Mouse (Mus musculus) limb, embryonic 14.5 days (tissue): ENCODE measurements around the gene Col5a3. TPM values are rescaled to one million over a fixed set of nuclear protein-coding genes. Genes with fewer than 3 reads are reported as not detected.

Source experiments
- ATAC-seq: fragments of 200-750 bp; cut with Nextera tagmentation; 2 replicates; pipeline ENCODE4 v1.8.0; 2017; ENCODE audit warnings: low read depth, moderate number of reproducible peaks, moderate TSS enrichment; ENCODE audit not compliant: low FRiP score
- DNase-seq: peaks from one replicate; pipeline ENCODE4 v3.0.0-alpha.2; 2015; ENCODE audit warnings: low spot score
- H3K27ac ChIP-seq: fragments of 300-500 bp; sonication (generic); replicated peaks from 2 replicates; pipeline ENCODE4 v1.5.1; 2014; ENCODE audit warnings: low read depth, mild to moderate bottlenecking, low read length, moderate library complexity, mixed read lengths
- H3K27me3 ChIP-seq: fragments of 300-500 bp; sonication (generic); 2 replicates; pipeline ENCODE4 v1.6.1; 2014; ENCODE audit warnings: low read length, mixed read lengths; ENCODE audit not compliant: control insufficient read depth, insufficient read depth
- H3K36me3 ChIP-seq: fragments of 300-500 bp; sonication (generic); 2 replicates; pipeline ENCODE4 v1.6.1; 2014; ENCODE audit warnings: mild to moderate bottlenecking, low read length, moderate library complexity, mixed read lengths; ENCODE audit not compliant: control insufficient read depth, insufficient read depth
- H3K4me1 ChIP-seq: fragments of 300-500 bp; sonication (generic); 2 replicates; pipeline ENCODE4 v1.6.1; 2014; ENCODE audit warnings: antibody characterized with exemption, low read length, mixed read lengths; ENCODE audit not compliant: control insufficient read depth, insufficient read depth
- H3K4me2 ChIP-seq: fragments of 300-500 bp; sonication (generic); replicated peaks from 2 replicates; pipeline ENCODE4 v1.6.1; 2014; ENCODE audit warnings: low read depth, mild to moderate bottlenecking, low read length, moderate library complexity; ENCODE audit not compliant: severe bottlenecking
- H3K4me3 ChIP-seq: fragments of 300-500 bp; sonication (generic); replicated peaks from 2 replicates; pipeline ENCODE4 v1.5.1; 2014; ENCODE audit warnings: low read length
- H3K9ac ChIP-seq: fragments of 300-500 bp; sonication (generic); 2 replicates; pipeline ENCODE4 v1.6.1; 2014; ENCODE audit warnings: mild to moderate bottlenecking, low read depth, low read length, moderate library complexity; ENCODE audit not compliant: severe bottlenecking
- H3K9me3 ChIP-seq: fragments of 300-500 bp; sonication (generic); 2 replicates; pipeline ENCODE4 v1.6.1; 2016; ENCODE audit warnings: low read length; ENCODE audit not compliant: control insufficient read depth
- POLR2A ChIP-seq: fragments of 200-500 bp; IDR thresholded peaks from 2 replicates; pipeline ENCODE4 v1.8.0; 2012; ENCODE audit warnings: inconsistent platforms, mild to moderate bottlenecking, moderate library complexity, borderline replicate concordance; ENCODE audit not compliant: insufficient read depth, insufficient read length; ENCODE audit errors: extremely low read depth
- WGBS: fragments of 180-500 bp; shearing (Covaris S2); extraction: QIAGEN DNeasy Blood & Tissue Kit; methylation state at CpG from one replicate; pipeline ENCODE4 v1.1.7; 2014; 5-methylcytosine and 5-hydroxymethylcytosine counted together
- polyA plus RNA-seq, 2 experiments: library from polyadenylated mRNA; depleted of rRNA in 1 of 2; stranded (reverse) in 1 of 2; unstranded in 1 of 2; fragments of >200 nt; fragmentation: Nextera tagmentation in 1 of 2; extraction: Ambion mirVana in 1 of 2; gene quantifications; 2 replicates each; pipeline versions ENCODE4 v1.2.1 to v1.2.3; 2012 to 2014

The Col5a3 gene
- polyA plus RNA-seq (2012; rRNA removed) (5.5 and 6.7 TPM in 2 replicates), polyA plus RNA-seq (2014; fragmentation: Nextera tagmentation; extraction: Ambion mirVana) (3.2 and 4.5 TPM in 2 replicates)

- H3K4me2 ChIP-seq = peak within 1 kb of the TSS; percentile 37
- H3K27me3 ChIP-seq = no peaks in the 10 kb centered on the region
- no peak within 1 kb of the TSS for H3K9ac ChIP-seq
- WGBS = 5% methylated on average over 26 of the region's 29 CpGs
- ATAC-seq (peak; percentile 68), DNase-seq (peak; percentile 40)
- H3K27ac ChIP-seq = no peak within 1 kb of the TSS
- H3K4me3 ChIP-seq = 0 out of 2 replicates have a peak within 1 kb of the TSS, but pooled peaks have one; percentile 11
- no peaks in the 10 kb centered on the region for H3K9me3 ChIP-seq
- no peak for TF ChIP-seq POLR2A
- H3K4me1 ChIP-seq = 0 out of 2 replicates have a peak, but pooled peaks cover 3% of the 10 kb centered on the region
- no peaks in the 10 kb centered on the region for H3K36me3 ChIP-seq
These were observed at the start of gene Col5a3 for GRCm38 (mm10) chr9:20814521-20815272. TSS of gene Col5a3 (minus strand) at chr9:20815067.

DNA sequence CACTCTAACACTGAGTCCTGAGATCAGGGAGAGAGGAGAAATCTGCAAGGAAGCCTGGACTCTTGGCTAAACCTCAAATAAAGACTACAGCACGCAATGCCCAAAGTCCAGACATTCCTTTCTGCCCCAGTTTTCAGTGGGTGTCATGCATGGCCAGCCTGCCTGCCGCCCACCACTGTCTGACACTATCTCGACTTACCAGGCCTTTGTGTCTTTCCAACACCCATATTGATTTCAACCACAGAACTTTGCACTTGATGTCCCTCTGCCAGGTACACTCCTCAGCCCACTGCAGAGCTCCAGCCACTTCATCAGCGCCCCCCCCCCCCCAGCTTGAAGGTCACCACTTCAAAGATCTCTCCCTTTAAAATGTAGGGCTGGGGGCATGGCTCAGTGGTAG, 47.4 kb upstream of the Col5a3 start:
- no peaks in the 10 kb centered on the region for H3K36me3 ChIP-seq
- no peak overlapping the region for H3K27ac ChIP-seq
- H3K9me3 ChIP-seq = no peaks in the 10 kb centered on the region
- H3K9ac ChIP-seq = no peak overlapping the region
- H3K27me3 ChIP-seq = 0 out of 2 replicates have a peak, but pooled peaks cover 4% of the 10 kb centered on the region
- no peak for TF ChIP-seq POLR2A
- no peak overlapping the region for H3K4me3 ChIP-seq
- DNase-seq = no peak
- H3K4me2 ChIP-seq = no peak overlapping the region
- ATAC-seq = no peak
- H3K4me1 ChIP-seq = no peaks in the 10 kb centered on the region
- WGBS = 62% methylated on average over 4 of the region's 4 CpGs

GRCm38 (mm10) chr9:20861821-20862220, 47.0 kb upstream of the Col5a3 start:
- H3K36me3 ChIP-seq = no peaks in the 10 kb centered on the region
- H3K4me2 ChIP-seq = no peak overlapping the region
- H3K4me3 ChIP-seq = no peak overlapping the region
- H3K9ac ChIP-seq = no peak overlapping the region
- no peak for TF ChIP-seq POLR2A
- no peaks in the 10 kb centered on the region for H3K9me3 ChIP-seq
- H3K4me1 ChIP-seq = no peaks in the 10 kb centered on the region
- ATAC-seq (no peak), DNase-seq (no peak)
- WGBS = 10% methylated on average over 4 of the region's 4 CpGs
- H3K27me3 ChIP-seq = 0 out of 2 replicates have a peak, but pooled peaks cover under 1% of the 10 kb centered on the region
- H3K27ac ChIP-seq = no peak overlapping the region

- H3K4me1 ChIP-seq = no peaks in the 10 kb centered on the region
- ATAC-seq = no peak
- no peak for TF ChIP-seq POLR2A
- no peaks in the 10 kb centered on the region for H3K27me3 ChIP-seq
- H3K9ac ChIP-seq = no peak overlapping the region
- 53% methylated on average over 6 of the region's 6 CpGs for WGBS
- H3K4me3 ChIP-seq = no peak overlapping the region
- H3K4me2 ChIP-seq = no peak overlapping the region
- H3K9me3 ChIP-seq = no peaks in the 10 kb centered on the region
- DNase-seq = no peak
- H3K27ac ChIP-seq = no peak overlapping the region
- no peaks in the 10 kb centered on the region for H3K36me3 ChIP-seq
These were observed 45.1 kb upstream of the Col5a3 start for GRCm38 (mm10) chr9:20859926-20860325.

DNA sequence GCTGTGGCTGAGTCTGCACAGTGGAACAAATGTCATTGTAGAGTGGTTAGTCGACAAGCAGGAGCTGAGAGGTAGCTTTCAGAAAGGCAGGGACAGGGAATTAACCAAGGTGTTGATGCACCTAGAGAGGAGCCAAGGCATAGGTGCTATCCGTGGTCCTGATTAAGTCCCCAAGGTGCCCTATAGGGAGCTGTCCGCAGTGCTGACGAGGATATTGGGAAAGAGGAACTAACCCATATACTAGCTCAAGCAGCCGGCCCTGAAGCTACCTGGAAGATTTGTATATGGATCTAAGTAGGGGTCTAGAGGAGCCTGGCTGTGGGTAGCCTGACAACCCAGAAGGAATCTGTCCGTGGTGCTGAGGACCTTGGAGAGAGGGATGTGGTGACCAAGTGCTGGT, 42.3 kb upstream of the Col5a3 start:
- peak; percentile 83 for DNase-seq
- WGBS = 4% methylated on average over 6 of the region's 6 CpGs

More for the DNA sequence above, 42.3 kb upstream of the Col5a3 start:
- Histone ChIP-seq H3K9ac (no peak overlapping the region), H3K36me3 (no peaks in the 10 kb centered on the region), H3K9me3 (no peaks in the 10 kb centered on the region), H3K4me1 (no peaks in the 10 kb centered on the region), H3K4me2 (no peak overlapping the region), H3K4me3 (no peak overlapping the region), H3K27me3 (no peaks in the 10 kb centered on the region), H3K27ac (no peak overlapping the region)
- no peak for TF ChIP-seq POLR2A
- no peak for ATAC-seq
